Mouse (Mus musculus) kidney, embryonic 15.5 days (tissue): ENCODE measurements around the gene Gm49403. TPM values are rescaled to one million over a fixed set of nuclear protein-coding genes. Genes with fewer than 3 reads are reported as not detected.
"Not testable (repeated sequence)": the region's sequence is repeated elsewhere in the genome, so short reads cannot be mapped to it uniquely, and the experiment has no call there.

Source experiments
- ATAC-seq: fragments of 200-750 bp; cut with Nextera tagmentation; replicated peaks from 2 replicates; pipeline ENCODE4 v1.8.0; 2017; ENCODE audit warnings: moderate TSS enrichment; ENCODE audit not compliant: low FRiP score
- H3K27ac ChIP-seq: fragments of 300-500 bp; sonication (generic); 2 replicates; pipeline ENCODE4 v1.5.1; 2015; ENCODE audit warnings: mild to moderate bottlenecking, inconsistent platforms
- H3K27me3 ChIP-seq: fragments of 300-500 bp; sonication (generic); 2 replicates; pipeline ENCODE4 v1.6.1; 2015; ENCODE audit warnings: inconsistent platforms
- H3K36me3 ChIP-seq: fragments of 300-500 bp; sonication (generic); 2 replicates; pipeline ENCODE4 v1.6.1; 2015; ENCODE audit warnings: inconsistent platforms
- H3K4me1 ChIP-seq: fragments of 300-500 bp; sonication (generic); 2 replicates; pipeline ENCODE4 v1.6.1; 2015; ENCODE audit warnings: inconsistent platforms
- H3K4me2 ChIP-seq: fragments of 300-500 bp; sonication (generic); 2 replicates; pipeline ENCODE4 v1.6.1; 2015; ENCODE audit warnings: moderate library complexity, mild to moderate bottlenecking, inconsistent platforms
- H3K4me3 ChIP-seq: fragments of 300-500 bp; sonication (generic); replicated peaks from 2 replicates; pipeline ENCODE4 v1.5.1; 2015; ENCODE audit warnings: mild to moderate bottlenecking, inconsistent platforms
- H3K9ac ChIP-seq: fragments of 300-500 bp; sonication (generic); 2 replicates; pipeline ENCODE4 v1.6.1; 2015; ENCODE audit warnings: mild to moderate bottlenecking, inconsistent platforms
- H3K9me3 ChIP-seq: fragments of 300-500 bp; sonication (generic); replicated peaks from 2 replicates; pipeline ENCODE4 v1.6.1; 2016; ENCODE audit warnings: inconsistent platforms
- WGBS: fragments of 180-500 bp; shearing (Covaris S2); methylation state at CpG from one replicate; pipeline ENCODE4 v1.1.7; 2015; ENCODE audit warnings: mixed read lengths; 5-methylcytosine and 5-hydroxymethylcytosine counted together
- polyA plus RNA-seq: library from polyadenylated mRNA; unstranded; fragments of >200 nt; fragmentation: Nextera tagmentation; extraction: Ambion mirVana; gene quantifications from 2 replicates; pipeline ENCODE4 v1.2.1, GENCODE M21; 2015

Gm49403 gene
- polyA plus RNA-seq, 1 experiment from 2014 or later: not detected

DNA sequence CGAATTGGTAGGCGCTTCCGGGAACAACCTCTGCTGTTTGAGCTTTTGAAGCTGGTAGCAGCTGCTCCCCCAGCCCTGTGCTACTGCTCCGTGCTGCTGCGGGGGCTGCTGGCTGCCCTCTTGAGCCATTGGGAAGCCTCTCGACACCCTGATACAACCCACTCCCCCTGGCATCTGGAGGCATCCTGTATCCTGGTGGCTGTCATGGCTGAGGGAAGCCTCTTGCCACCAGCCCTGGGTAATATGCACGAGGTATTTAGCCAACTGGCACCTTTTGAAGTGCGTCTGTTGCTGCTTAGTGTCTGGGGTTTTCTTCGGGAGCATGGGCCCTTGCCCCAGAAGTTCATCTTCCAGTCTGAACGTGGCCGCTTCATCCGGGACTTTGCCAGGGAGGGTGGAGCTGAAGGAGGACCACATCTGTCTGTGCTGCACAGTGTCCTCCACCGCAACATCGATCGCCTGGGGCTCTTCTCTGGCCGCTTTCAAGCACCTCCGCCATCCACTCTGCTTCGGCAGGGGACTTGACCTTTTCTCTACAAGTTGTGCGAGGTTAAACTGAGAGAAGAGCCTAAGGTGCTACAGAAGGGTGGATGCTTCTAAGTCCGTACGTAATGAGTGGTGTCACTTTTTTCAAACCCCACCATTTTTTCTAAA, 13.6 kb downstream of the Gm49403 start:
- H3K27me3 ChIP-seq, H3K9me3 ChIP-seq: not testable (repeated sequence)
- H3K36me3 ChIP-seq: peaks cover 46% of the 10 kb centered on the region
- H3K9ac ChIP-seq: peak overlapping the region; percentile 46
- WGBS: 19% methylated on average over 21 of the region's 21 CpGs
- peaks cover 43% of the 10 kb centered on the region for H3K4me1 ChIP-seq
- peak overlapping the region; percentile 71 for H3K4me3 ChIP-seq
- peak; percentile 47 for ATAC-seq
- peak overlapping the region; percentile 63 for H3K4me2 ChIP-seq
- peak overlapping the region; percentile 93 for H3K27ac ChIP-seq

DNA sequence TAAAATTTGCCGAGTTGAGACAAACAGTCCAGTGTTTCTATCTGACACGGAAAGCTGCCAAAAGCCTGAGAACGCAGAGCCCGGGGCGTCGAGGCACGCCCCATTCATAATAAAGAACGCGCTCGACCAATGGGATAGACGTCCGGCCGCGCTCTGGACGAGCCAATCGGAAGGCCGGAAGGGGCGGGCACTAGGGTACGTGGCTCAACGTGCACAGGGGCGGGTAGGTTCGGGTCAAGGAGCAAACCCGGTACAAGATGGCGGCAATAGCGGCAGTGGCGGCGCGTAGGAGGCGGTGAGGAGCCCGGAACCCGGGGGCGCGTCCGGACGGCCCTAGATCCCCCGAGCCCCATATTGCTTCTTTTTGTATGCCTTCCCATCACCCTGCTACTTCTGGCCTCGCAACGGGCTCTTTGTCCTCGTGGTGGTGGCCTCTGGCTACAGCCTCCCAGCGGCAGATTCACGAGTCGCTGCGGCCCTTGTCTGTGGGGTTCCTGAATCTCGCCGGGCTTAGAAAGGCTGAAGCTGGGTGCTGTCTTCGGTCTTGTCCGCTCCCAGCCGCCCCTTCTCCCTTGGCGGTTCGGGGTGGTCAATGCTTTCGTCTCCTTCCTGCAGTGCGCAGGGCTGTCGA, 14.2 kb downstream of the Gm49403 start, which contains the start of gene Ganab:
Ganab (plus strand) TSS at position 207 of the 631 bp plus-strand sequence.
- peaks cover 51% of the 10 kb centered on the region for H3K36me3 ChIP-seq
- H3K27ac ChIP-seq: peak within 1 kb of the TSS; percentile 93
- WGBS: under 1% methylated on average over 53 of the region's 53 CpGs
- H3K4me2 ChIP-seq: peak within 1 kb of the TSS; percentile 63
- ATAC-seq: peak; percentile 98
- H3K27me3 ChIP-seq: no peaks in the 10 kb centered on the region
- H3K4me3 ChIP-seq: peak within 1 kb of the TSS; percentile 71
- H3K9ac ChIP-seq: peak within 1 kb of the TSS; percentile 86
- H3K4me1 ChIP-seq: peaks cover 40% of the 10 kb centered on the region
- no peaks in the 10 kb centered on the region for H3K9me3 ChIP-seq

DNA sequence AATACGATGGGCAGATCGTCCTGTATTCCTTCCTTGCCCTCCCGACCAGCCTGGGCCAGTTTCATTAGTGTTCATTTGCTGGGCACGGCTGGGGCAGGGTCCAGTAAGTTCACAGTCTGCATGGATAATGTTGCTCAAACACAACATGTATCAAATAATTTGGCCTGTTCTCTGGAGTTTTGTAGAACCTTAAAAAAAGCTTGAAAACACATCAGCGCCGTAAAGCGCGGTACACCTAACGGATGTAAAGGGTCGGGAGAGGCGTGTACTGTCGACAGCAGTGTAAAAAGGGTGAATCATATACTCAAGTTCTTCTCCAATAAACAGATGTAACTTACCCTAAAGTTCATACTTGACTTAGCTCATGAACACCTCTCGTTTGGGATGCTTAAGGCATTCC, 14.8 kb downstream of the Gm49403 start:
- H3K4me2 ChIP-seq: peak overlapping the region; percentile 63
- peaks cover 57% of the 10 kb centered on the region for H3K36me3 ChIP-seq
- H3K27ac ChIP-seq: peak overlapping the region; percentile 93
- H3K9ac ChIP-seq: peak overlapping the region; percentile 86
- H3K9me3 ChIP-seq: no peaks in the 10 kb centered on the region
- H3K4me1 ChIP-seq: peaks cover 36% of the 10 kb centered on the region
- H3K27me3 ChIP-seq: no peaks in the 10 kb centered on the region
- WGBS: 3% methylated on average over 13 of the region's 13 CpGs
- no peak; the same call in 1 of the 2 replicates for ATAC-seq
- H3K4me3 ChIP-seq: peak overlapping the region; percentile 71

DNA sequence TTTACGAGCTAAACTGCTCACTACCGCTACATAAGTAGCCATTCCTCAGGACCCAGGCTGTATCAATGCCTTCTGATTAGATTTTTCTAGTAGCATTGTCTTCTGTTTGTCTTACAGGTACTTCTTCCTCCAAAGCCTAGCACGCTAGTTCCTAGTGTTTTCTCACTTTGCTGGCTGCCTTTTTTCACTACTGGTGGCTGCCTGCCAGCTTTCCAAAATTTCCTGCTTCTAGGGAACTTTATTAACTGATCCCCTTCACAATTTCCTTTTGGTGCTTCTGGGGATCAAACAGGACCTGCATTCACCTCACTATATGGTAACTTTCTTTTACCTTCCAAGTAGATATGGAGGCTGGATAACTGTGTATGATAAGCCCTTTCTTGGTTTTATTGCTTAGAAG, 15.3 kb downstream of the Gm49403 start:
- H3K9ac ChIP-seq: peak overlapping the region; percentile 86
- 22% methylated on average over 3 of the region's 3 CpGs for WGBS
- H3K27ac ChIP-seq: no peak overlapping the region
- H3K4me2 ChIP-seq: peak overlapping the region; percentile 63
- H3K9me3 ChIP-seq: no peaks in the 10 kb centered on the region
- no peaks in the 10 kb centered on the region for H3K27me3 ChIP-seq
- no peak for ATAC-seq
- peaks cover 62% of the 10 kb centered on the region for H3K36me3 ChIP-seq
- H3K4me1 ChIP-seq: peaks cover 31% of the 10 kb centered on the region
- H3K4me3 ChIP-seq: peak overlapping the region; percentile 71

DNA sequence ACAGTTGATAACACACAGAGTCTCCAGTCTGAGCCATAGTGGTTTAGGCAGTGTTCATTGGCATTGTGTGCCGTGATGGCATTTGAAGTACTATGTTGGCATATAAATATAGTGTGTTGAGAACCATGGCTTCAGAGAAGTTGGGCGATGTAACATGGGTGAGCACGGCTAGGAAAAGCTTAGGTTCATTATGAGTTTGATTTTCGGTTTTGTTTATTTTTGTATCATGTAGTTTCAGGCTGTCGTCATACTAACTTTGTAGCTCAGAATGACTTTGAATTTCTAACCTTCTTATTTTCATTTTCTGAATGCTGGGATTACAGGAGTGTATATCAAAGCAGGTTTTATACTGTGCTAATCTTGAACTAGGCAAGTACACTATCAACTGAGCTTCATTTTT, 19.7 kb downstream of the Gm49403 start:
- H3K9ac ChIP-seq: no peak overlapping the region
- WGBS: 96% methylated on average over 5 of the region's 5 CpGs
- no peaks in the 10 kb centered on the region for H3K9me3 ChIP-seq
- H3K27ac ChIP-seq: no peak overlapping the region
- no peaks in the 10 kb centered on the region for H3K27me3 ChIP-seq
- peaks cover 15% of the 10 kb centered on the region for H3K4me1 ChIP-seq
- H3K4me3 ChIP-seq: no peak overlapping the region
- ATAC-seq: no peak
- H3K4me2 ChIP-seq: no peak overlapping the region
- H3K36me3 ChIP-seq: peaks cover 76% of the 10 kb centered on the region

DNA sequence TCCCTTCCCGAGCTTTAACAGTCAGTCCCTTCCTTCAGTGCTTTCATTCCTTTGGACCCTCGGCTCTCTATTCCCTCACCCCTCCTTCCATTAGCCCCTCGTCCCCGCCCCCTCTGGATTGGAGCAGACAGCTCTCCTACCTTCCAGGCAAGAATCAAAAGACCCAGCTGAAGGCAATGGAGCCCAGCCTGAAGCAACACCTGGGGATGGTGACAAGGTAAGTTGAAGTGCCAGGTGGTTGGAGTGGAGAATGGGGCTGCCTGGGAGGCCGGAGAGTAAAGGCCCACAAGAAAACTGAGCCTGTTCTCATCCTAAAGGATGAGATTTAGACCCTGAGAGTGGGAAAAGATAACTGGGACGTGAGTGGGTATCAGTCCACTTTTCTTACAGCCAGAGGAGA, 24.8 kb downstream of the Gm49403 start:
- Histone ChIP-seq H3K4me3 (no peak overlapping the region), H3K4me2 (no peak overlapping the region), H3K4me1 (no peaks in the 10 kb centered on the region), H3K36me3 (peaks cover 98% of the 10 kb centered on the region), H3K27me3 (no peaks in the 10 kb centered on the region), H3K27ac (no peak overlapping the region), H3K9ac (no peak overlapping the region), H3K9me3 (no peaks in the 10 kb centered on the region)
- no peak for ATAC-seq
- WGBS: 91% methylated on average over 6 of the region's 6 CpGs

DNA sequence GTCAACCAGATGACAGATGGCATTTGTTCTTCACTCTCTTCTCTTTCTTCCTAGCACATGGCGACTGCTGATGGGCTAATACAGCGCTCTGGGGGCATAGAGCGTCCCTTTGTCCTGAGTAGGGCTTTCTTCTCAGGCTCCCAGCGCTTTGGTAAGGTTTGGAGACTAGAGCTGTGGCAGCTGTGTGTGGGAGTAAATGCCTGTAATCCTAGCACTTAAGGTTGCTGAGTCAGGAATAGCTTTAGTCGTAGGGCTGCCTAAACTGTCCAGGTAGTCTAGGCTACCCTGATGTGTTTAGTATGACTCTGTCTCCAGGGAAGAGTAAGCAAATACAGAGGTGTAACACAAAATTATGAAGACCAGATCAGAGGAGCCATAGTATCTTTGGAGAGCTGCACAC, 28.1 kb downstream of the Gm49403 start:
- Histone ChIP-seq H3K4me2 (no peak overlapping the region), H3K4me1 (no peaks in the 10 kb centered on the region), H3K4me3 (no peak overlapping the region), H3K27ac (no peak overlapping the region), H3K27me3 (no peaks in the 10 kb centered on the region), H3K36me3 (peaks cover 100% of the 10 kb centered on the region), H3K9me3 (no peaks in the 10 kb centered on the region), H3K9ac (no peak overlapping the region)
- 82% methylated on average over 5 of the region's 5 CpGs for WGBS
- ATAC-seq: no peak

DNA sequence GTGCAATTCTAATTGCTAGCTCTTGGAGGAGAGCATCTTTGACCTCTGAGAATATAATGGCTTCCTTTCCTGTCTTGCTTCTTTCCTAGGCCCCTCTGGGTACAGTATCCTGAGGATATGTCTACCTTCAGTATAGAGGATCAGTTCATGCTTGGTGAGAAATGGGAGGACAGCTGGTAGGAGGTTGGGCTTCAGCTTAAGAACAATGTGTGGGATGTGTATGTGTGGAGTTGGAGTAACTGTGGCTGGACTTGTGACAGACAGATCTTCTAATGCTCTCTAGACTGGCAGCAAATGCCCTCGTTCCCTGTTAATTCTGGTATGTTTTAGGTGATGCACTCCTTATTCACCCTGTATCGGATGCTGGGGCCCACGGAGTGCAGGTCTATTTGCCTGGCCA, 30.5 kb downstream of the Gm49403 start:
- H3K4me1 ChIP-seq: no peaks in the 10 kb centered on the region
- H3K9ac ChIP-seq: no peak overlapping the region
- no peak overlapping the region for H3K4me2 ChIP-seq
- no peak overlapping the region for H3K27ac ChIP-seq
- H3K4me3 ChIP-seq: no peak overlapping the region
- H3K9me3 ChIP-seq: no peaks in the 10 kb centered on the region
- ATAC-seq: no peak
- WGBS: 93% methylated on average over 3 of the region's 3 CpGs
- H3K36me3 ChIP-seq: peaks cover 81% of the 10 kb centered on the region
- no peaks in the 10 kb centered on the region for H3K27me3 ChIP-seq

DNA sequence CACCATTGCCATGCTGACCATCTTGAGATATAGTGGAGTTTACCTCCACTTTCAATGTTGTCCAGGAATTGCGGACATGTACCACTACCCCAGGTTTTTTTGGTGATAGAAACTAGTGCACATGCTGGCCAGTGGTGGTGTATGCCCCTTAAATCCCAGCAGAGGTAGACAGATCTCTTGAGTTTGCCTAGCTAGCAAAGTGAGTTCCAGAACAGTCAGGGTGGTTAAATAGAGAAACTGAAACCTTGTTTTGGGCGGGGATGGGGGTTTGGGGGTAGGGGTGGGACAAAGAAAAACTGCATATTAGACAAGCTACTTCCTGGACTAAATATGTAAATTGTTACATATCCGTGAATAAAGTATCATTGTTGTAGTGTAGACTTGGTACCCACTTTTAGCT, 35.3 kb downstream of the Gm49403 start:
- H3K27ac ChIP-seq: no peak overlapping the region
- no peak overlapping the region for H3K4me2 ChIP-seq
- no peak overlapping the region for H3K9ac ChIP-seq
- H3K36me3 ChIP-seq: peaks cover 48% of the 10 kb centered on the region
- H3K4me1 ChIP-seq: peaks cover 9% of the 10 kb centered on the region
- no peak overlapping the region for H3K4me3 ChIP-seq
- no peaks in the 10 kb centered on the region for H3K27me3 ChIP-seq
- no peak for ATAC-seq
- 91% methylated on average over 3 of the region's 3 CpGs for WGBS
- H3K9me3 ChIP-seq: no peaks in the 10 kb centered on the region

DNA sequence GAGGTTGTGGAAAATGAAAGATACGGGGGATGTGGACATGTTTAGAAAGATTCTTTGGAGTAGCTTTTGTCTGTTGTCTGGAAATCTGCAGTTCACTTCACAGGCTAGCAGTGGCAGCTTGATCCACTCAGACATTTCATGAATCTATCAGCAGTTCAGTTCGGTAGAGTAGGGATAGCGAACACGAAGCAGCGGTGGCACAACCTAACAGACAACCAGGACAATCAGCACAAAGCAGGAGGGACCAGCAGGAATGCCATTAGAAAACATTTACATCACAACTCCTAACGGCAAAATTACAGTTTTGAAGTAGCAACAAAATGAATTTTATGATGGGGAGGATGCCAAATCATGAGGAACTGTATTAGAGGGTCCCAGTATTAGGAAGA, 35.9 kb downstream of the Gm49403 start:
- Histone ChIP-seq H3K27me3 (no peaks in the 10 kb centered on the region), H3K4me3 (peak overlapping the region; percentile 88), H3K9ac (no peak overlapping the region), H3K9me3 (no peaks in the 10 kb centered on the region), H3K27ac (peak overlapping the region; percentile 96), H3K36me3 (peaks cover 41% of the 10 kb centered on the region), H3K4me2 (peak overlapping the region; percentile 76), H3K4me1 (peaks cover 9% of the 10 kb centered on the region)
- WGBS: 53% methylated on average over 6 of the region's 6 CpGs
- ATAC-seq: no peak

DNA sequence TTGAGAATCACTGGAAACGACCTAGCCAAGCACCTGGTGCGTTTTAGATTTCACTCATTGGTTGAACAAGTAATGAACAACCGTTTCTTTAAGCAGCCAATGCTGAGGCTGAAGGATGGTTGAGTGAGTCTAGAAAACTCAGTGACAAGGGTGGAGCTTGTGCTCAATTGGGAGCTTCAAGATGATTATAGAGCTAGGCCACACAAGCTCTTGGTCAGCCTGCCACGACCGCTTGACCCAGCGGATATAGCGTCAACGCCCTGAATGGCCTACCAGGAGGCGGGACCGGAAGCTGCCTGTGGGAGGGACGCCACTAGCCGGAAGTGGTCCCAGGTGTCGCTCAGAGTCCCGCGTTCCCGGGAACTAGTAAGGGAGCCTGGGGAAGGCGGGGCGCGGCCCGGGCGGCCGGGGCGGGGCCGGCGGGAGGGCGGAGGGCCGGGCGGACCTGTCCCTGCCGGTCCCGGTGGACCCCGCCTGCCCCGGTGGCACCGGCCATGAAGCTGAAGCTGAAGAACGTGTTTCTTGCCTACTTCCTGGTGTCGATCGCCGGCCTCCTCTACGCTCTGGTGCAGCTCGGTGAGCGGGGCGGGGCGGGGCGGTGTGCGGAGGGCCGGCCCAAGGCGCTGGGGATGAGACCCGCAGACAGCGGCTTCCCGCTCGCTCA, 36.5 kb downstream of the Gm49403 start, which contains the start of gene B3gat3:
B3gat3 (plus strand) TSS at position 302 of the 664 bp plus-strand sequence.
- peak; percentile 98 for ATAC-seq
- Histone ChIP-seq H3K9me3 (no peaks in the 10 kb centered on the region), H3K4me2 (peak within 1 kb of the TSS; percentile 76), H3K27me3 (no peaks in the 10 kb centered on the region), H3K27ac (peak within 1 kb of the TSS; percentile 96), H3K9ac (peak within 1 kb of the TSS; percentile 80), H3K36me3 (peaks cover 38% of the 10 kb centered on the region), H3K4me3 (peak within 1 kb of the TSS; percentile 88), H3K4me1 (peaks cover 9% of the 10 kb centered on the region)
- under 1% methylated on average over 50 of the region's 50 CpGs for WGBS

DNA sequence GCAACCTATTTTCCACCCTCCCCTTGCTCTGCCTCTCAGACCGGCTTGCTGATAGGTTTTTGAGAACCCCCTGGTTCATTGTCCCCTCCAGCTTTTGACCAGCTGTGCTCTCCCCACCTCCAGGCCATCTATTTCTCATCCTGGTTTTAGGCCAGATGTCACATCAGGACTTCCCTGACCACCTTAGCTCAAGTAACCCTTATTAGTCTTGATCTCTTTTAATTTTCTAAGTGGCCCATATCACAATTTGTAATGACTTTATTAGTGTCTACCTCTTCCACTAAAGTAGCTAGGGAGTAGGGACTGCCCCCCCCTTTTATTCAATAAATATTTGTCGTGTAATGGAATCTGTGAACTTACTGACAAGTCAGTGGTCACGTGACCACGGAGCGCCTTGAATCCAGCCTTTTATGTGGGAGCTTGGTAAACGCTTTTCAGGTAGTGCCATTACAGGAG, 37.1 kb downstream of the Gm49403 start:
- H3K27ac ChIP-seq: peak overlapping the region; percentile 96
- WGBS: 1% methylated on average over 6 of the region's 6 CpGs
- ATAC-seq: no peak
- no peaks in the 10 kb centered on the region for H3K27me3 ChIP-seq
- peak overlapping the region; percentile 76 for H3K4me2 ChIP-seq
- peak overlapping the region; percentile 80 for H3K9ac ChIP-seq
- H3K4me1 ChIP-seq: peaks cover 9% of the 10 kb centered on the region
- H3K9me3 ChIP-seq: no peaks in the 10 kb centered on the region
- H3K4me3 ChIP-seq: peak overlapping the region; percentile 88
- peaks cover 38% of the 10 kb centered on the region for H3K36me3 ChIP-seq
